Mouse (Mus musculus) heart, postnatal 36 days (tissue): ENCODE results near the gene Abca3. TPM values are rescaled to one million over a fixed set of nuclear protein-coding genes. Genes with fewer than 3 reads are reported as not detected.
"Not testable (repeated sequence)": the region's sequence is repeated elsewhere in the genome, so short reads cannot be mapped to it uniquely, and the experiment has no call there.

Experiments
- DNase-seq, 2 experiments: peaks; one replicate each; pipeline ENCODE4 v3.0.0; 2021 to 2022
- intact Hi-C: fragments of 180-260 bp; cut with DNase I; formaldehyde crosslinking; loops from one replicate; pipeline ENCODE4 v1.15.1; 2025
- total RNA-seq, 2 experiments: library from RNA; stranded (reverse); gene quantifications; 2 replicates each; pipeline ENCODE4 v1.2.3; 2021

The Abca3 gene
- total RNA-seq, 2 experiments from 2014 or later, result 13.5 to 15.5 TPM

GRCm38 (mm10) chr17:24375886-24376285 lies 24.1 kb downstream of the Abca3 start:
- DNase-seq, result no peak
- intact Hi-C loops, result no loop called here

- intact Hi-C loops, result no loop called here
- DNase-seq, result no peak
Observed at GRCm38 (mm10) chr17:24378496-24378895, 26.7 kb downstream of the Abca3 start.

- intact Hi-C loops, result no loop called here
- no peak for DNase-seq
Observed at GRCm38 (mm10) chr17:24383789-24384188, 32.0 kb downstream of the Abca3 start.

- intact Hi-C loops, result no loop called here
- no peak for DNase-seq
Observed at GRCm38 (mm10) chr17:24388711-24389110, 37.0 kb downstream of the Abca3 start.

GRCm38 (mm10) chr17:24389865-24390264 lies 38.1 kb downstream of the Abca3 start:
- peak; percentile 37 to 61 for DNase-seq

GRCm38 (mm10) chr17:24391149-24391548 lies 39.4 kb downstream of the Abca3 start:
- DNase-seq, result no peak
- intact Hi-C loops, result loop anchor here (5.0 kb wide), 1 partner anchor 239 kb away; the partner anchor contains the start of gene Pdpk1

More at GRCm38 (mm10) chr17:24389865-24390264, 38.1 kb downstream of the Abca3 start:
- intact Hi-C loops, result loop anchor here (1.0 to 5.0 kb wide), 2 partner anchors 217 to 238 kb away; partner anchors contain the start of gene Pdpk1

- DNase-seq, result no peak
- intact Hi-C loops, result loop anchor here (5.0 kb wide), 1 partner anchor 241 kb away; the partner anchor contains the start of gene Pdpk1
Observed at GRCm38 (mm10) chr17:24393527-24393926, 41.8 kb downstream of the Abca3 start.

- no peak for DNase-seq
Observed at GRCm38 (mm10) chr17:24394456-24394855, 42.7 kb downstream of the Abca3 start.

GRCm38 (mm10) chr17:24402371-24402770 lies 50.6 kb downstream of the Abca3 start:
- intact Hi-C loops, result no loop called here
- DNase-seq, result no peak

More at GRCm38 (mm10) chr17:24394456-24394855, 42.7 kb downstream of the Abca3 start:
- intact Hi-C loops, result loop anchor here (5.0 kb wide), 1 partner anchor 242 kb away; the partner anchor contains the start of gene Pdpk1

- DNase-seq, result no peak
- intact Hi-C loops, result no loop called here
Observed at GRCm38 (mm10) chr17:24407116-24407803, 55.5 kb downstream of the Abca3 start.

GRCm38 (mm10) chr17:24413557-24414211 lies 61.9 kb downstream of the Abca3 start:
- intact Hi-C loops, result loop anchor here (10.0 kb wide), 1 partner anchor 481 kb away; the partner anchor contains the start of genes Eme2, Mrps34 and Nme3
- DNase-seq, result peak in 1 of 2 experiments; percentile 37

GRCm38 (mm10) chr17:24414230-24414976 lies 62.7 kb downstream of the Abca3 start, which contains the start of gene Rnps1:
Gene Rnps1 (plus strand): TSS chr17:24414565.
- DNase-seq, result peak; percentile 86 to 92
- intact Hi-C loops, result loop anchor here (10.0 kb wide), 1 partner anchor 480 kb away; the partner anchor contains the start of genes Eme2, Mrps34 and Nme3

- intact Hi-C loops, result loop anchor here (5.0 to 10.0 kb wide), 2 partner anchors 302 to 480 kb away; partner anchors contain the start of genes Eme2, Mrps34, Nme3 and Rnf151
- no peak for DNase-seq
Observed at GRCm38 (mm10) chr17:24415011-24415410, 63.3 kb downstream of the Abca3 start.

- intact Hi-C loops, result loop anchor here (5.0 to 10.0 kb wide), 2 partner anchors 301 to 479 kb away; partner anchors contain the start of genes Eme2, Mrps34, Nme3 and Rnf151
- no peak for DNase-seq
Observed at GRCm38 (mm10) chr17:24416051-24416652, 64.4 kb downstream of the Abca3 start.

- DNase-seq, result no peak
- intact Hi-C loops, result no loop called here
Observed at GRCm38 (mm10) chr17:24423114-24423513, 71.4 kb downstream of the Abca3 start.

GRCm38 (mm10) chr17:24424489-24424888 lies 72.7 kb downstream of the Abca3 start:
- no peak for DNase-seq
- intact Hi-C loops, result no loop called here

- intact Hi-C loops, DNase-seq: not testable (repeated sequence)
Observed at GRCm38 (mm10) chr17:24425326-24425725, 73.6 kb downstream of the Abca3 start.

GRCm38 (mm10) chr17:24425905-24426304 lies 74.2 kb downstream of the Abca3 start:
- intact Hi-C loops, result no loop called here

GRCm38 (mm10) chr17:24426471-24427169 lies 74.9 kb downstream of the Abca3 start, which contains the start of gene Eci1:
Gene Eci1 (plus strand): TSS chr17:24426641.
- DNase-seq, result peak; percentile 93
- intact Hi-C loops, result no loop called here

More at GRCm38 (mm10) chr17:24425905-24426304, 74.2 kb downstream of the Abca3 start:
- DNase-seq, result no peak
